Mouse (Mus musculus): ENCODE results near the gene Ntng1.

- TF ChIP-seq CTCF (IDR thresholded peaks at IDR 0.05) = no peak
- no peak for TF ChIP-seq EP300 (IDR thresholded peaks at IDR 0.05)
Measured at GRCm38 (mm10) chr3:110043641-110044187, 100.1 kb downstream of the Ntng1 start.
